Mouse (Mus musculus) ES-E14 (cell line): ENCODE data around the gene Gm21874. TPM values are rescaled to one million over a fixed set of nuclear protein-coding genes. Genes with fewer than 3 reads are reported as not detected.
"Not testable (repeated sequence)": the region's sequence is repeated elsewhere in the genome, so short reads cannot be mapped to it uniquely, and the experiment has no call there.

Source experiments
- DNase-seq: peaks from one replicate; pipeline ENCODE4 v3.0.0-alpha.2; 2013; ENCODE audit warnings: low read depth, low spot score
- H3K27ac ChIP-seq: 2 replicates; pipeline ENCODE4 v1.5.1; 2012; ENCODE audit warnings: low read depth, mild to moderate bottlenecking, low read length, moderate library complexity, mixed read lengths; ENCODE audit not compliant: poor library complexity, insufficient read depth, severe bottlenecking
- H3K36me3 ChIP-seq: 2 replicates; pipeline ENCODE4 v1.6.1; 2012; ENCODE audit warnings: mild to moderate bottlenecking, low read length, moderate library complexity, mixed read lengths; ENCODE audit not compliant: control insufficient read depth, poor library complexity, insufficient read depth, severe bottlenecking
- H3K4me1 ChIP-seq, 2 experiments: fragments of 150-350 bp in 1 of 2; sonication (generic) in 1 of 2; 2 replicates each; pipeline ENCODE4 v1.6.1; 2012; ENCODE audit warnings: low read length in 2 of 2, mild to moderate bottlenecking in 1 of 2, mixed read lengths in 1 of 2; ENCODE audit not compliant: control insufficient read depth in 2 of 2, insufficient read depth in 2 of 2, poor library complexity in 1 of 2
- H3K4me3 ChIP-seq, 2 experiments: fragments of 150-350 bp in 1 of 2; sonication (generic) in 1 of 2; 2 replicates each; pipeline ENCODE4 v1.5.1; 2012; ENCODE audit warnings: low read length in 2 of 2, low read depth in 1 of 2, mild to moderate bottlenecking in 1 of 2, mixed read lengths in 1 of 2; ENCODE audit not compliant: insufficient read depth in 1 of 2, poor library complexity in 1 of 2, severe bottlenecking in 1 of 2
- H3K9ac ChIP-seq: 2 replicates; pipeline ENCODE4 v1.6.1; 2012; ENCODE audit warnings: low read depth, mild to moderate bottlenecking, low read length, mixed read lengths; ENCODE audit not compliant: poor library complexity, insufficient read depth, severe bottlenecking
- H3K9me3 ChIP-seq: fragments of 150-350 bp; sonication (generic); 2 replicates; pipeline ENCODE4 v1.6.1; 2012; ENCODE audit warnings: low read depth, mild to moderate bottlenecking, low read length; ENCODE audit not compliant: control insufficient read depth, insufficient read depth
- in situ Hi-C, 2 experiments: fragments of 600-800 bp; cut with MboI; formaldehyde crosslinking; loops; one replicate each; pipeline ENCODE4 v1.15.1; 2025; ENCODE audit warnings: low sequenced_read_pairs in 2 of 2, inconsistent platforms in 1 of 2; ENCODE audit not compliant: unreplicated experiment in 2 of 2
- total RNA-seq: library from RNA; depleted of rRNA; stranded (reverse); fragments of 300-350 nt; gene quantifications from 2 replicates; pipeline ENCODE4 v1.2.3, GENCODE M21; 2012; rRNA removed

Gene Gm21874
- not detected in 2 replicates for total RNA-seq

GRCm38 (mm10) chrY:9416048-9416447, at the start of gene Gm21874:
Gene Gm21874, minus strand, starts transcription at chrY:9416148.
- H3K4me3 ChIP-seq, H3K9me3 ChIP-seq, H3K9ac ChIP-seq, H3K36me3 ChIP-seq, H3K4me1 ChIP-seq, DNase-seq, H3K27ac ChIP-seq, in situ Hi-C loops: not testable (repeated sequence)

Other genes starting within 250 kb of the Gm21874 start
- gene Gm21721, start 214.0 kb downstream of the Gm21874 start, total RNA-seq: not detected in 2 replicates
- not detected in 2 replicates for gene Gm21812, start 69.0 kb downstream of the Gm21874 start, total RNA-seq